In the genomic region with DNA sequence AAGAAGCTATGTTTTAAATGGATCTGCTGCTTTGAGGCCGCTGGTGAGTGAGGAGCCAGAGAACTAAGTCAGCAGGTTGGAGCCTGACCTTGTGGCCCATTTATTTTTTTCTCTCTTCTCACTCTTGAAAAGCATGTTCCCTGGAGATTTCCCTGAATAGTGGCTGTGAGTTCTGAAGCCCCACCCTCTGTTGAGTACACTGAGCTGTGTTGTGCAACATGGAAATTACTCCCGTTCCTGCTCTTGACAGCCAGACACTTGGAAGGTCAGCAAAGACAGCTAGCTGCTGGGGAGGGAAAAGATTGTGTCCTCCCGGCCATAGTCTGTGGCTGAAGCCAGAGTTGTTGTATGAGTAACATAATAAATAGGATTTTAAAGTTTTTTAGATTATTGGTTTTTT, we compare ENCODE assay signal across 9 mouse cellular contexts.
A peak's percentile ranks its signal among the peaks of the same experiment; 100 is the strongest.
DNase-seq lines count a peak whose midpoint lies in the region; ATAC-seq and TF ChIP-seq lines count a peak whose summit lies in the region.
"Had no signal": no experiment of that assay in that cellular context is flagged by ENCODE, and none has a peak within 500 bp of the region (broad histone marks: within the 10 kb centered on the region; RNA-seq: fewer than 3 reads in every experiment).

No protein-coding gene starts in this region.

- H3K27me3 ChIP-seq in heart, embryonic 14.5 days (ENCODE audit: control insufficient read depth, insufficient read depth, low read length), result no peaks in the 10 kb centered on the region
- H3K27me3 ChIP-seq in stomach, postnatal 0 days (ENCODE audit: control insufficient read depth, insufficient read depth, low read length), result no peaks in the 10 kb centered on the region
- H3K27me3 ChIP-seq in hindbrain, embryonic 12.5 days, result no peaks in the 10 kb centered on the region
- H3K27me3 ChIP-seq: neural tube, embryonic 13.5 days had no signal

- no peak overlapping the region for H3K4me2 ChIP-seq in heart, embryonic 14.5 days (ENCODE audit: low read length)
- H3K4me2 ChIP-seq in stomach, postnatal 0 days (replicated peaks; ENCODE audit: low read depth), result no peak overlapping the region
- H3K4me2 ChIP-seq in hindbrain, embryonic 12.5 days (replicated peaks), result no peak overlapping the region
- H3K4me2 ChIP-seq: neural tube, embryonic 13.5 days had no signal

- H3K27ac ChIP-seq in heart, embryonic 14.5 days (replicated peaks in 1 of 2; ENCODE audit: control insufficient read depth in 1 of 2, insufficient read depth in 1 of 2, low read depth in 2 of 2, low read length in 2 of 2), result peak overlapping the region; percentile 45 to 72
- no peak overlapping the region for H3K27ac ChIP-seq in stomach, postnatal 0 days (replicated peaks)
- no peak overlapping the region for H3K27ac ChIP-seq in hindbrain, embryonic 12.5 days
- H3K27ac ChIP-seq: neural tube, embryonic 13.5 days had no signal

- no peaks in the 10 kb centered on the region for H3K9me3 ChIP-seq in heart, embryonic 14.5 days (ENCODE audit: control insufficient read depth, low read length)
- no peaks in the 10 kb centered on the region for H3K9me3 ChIP-seq in stomach, postnatal 0 days (ENCODE audit: control insufficient read depth, low read length)
- no peaks in the 10 kb centered on the region for H3K9me3 ChIP-seq in hindbrain, embryonic 12.5 days (replicated peaks)
- H3K9me3 ChIP-seq: neural tube, embryonic 13.5 days had no signal

- peak; percentile 39 for DNase-seq in testis, postnatal 14 days (ENCODE audit: low spot score)
- no peak for DNase-seq in testis, postnatal 10 days (ENCODE audit: low spot score)
- DNase-seq in kidney, postnatal 4 days, result peak; percentile 38 to 53
- DNase-seq in stomach, postnatal 0 days (ENCODE audit: low spot score), result peak; percentile 49
- no peak for DNase-seq in layer of hippocampus, adult 9-10 months (ENCODE audit: low spot score)
- DNase-seq in thymus, postnatal 25 days, result no peak

- TF ChIP-seq EP300 in stomach, postnatal 0 days (optimal IDR thresholded peaks at IDR 0.05), result no peak

- ATAC-seq in heart, embryonic 14.5 days (ENCODE audit: insufficient number of reproducible peaks, insufficient read depth, low FRiP score, low read depth), result peak; percentile 84
- peak; percentile 87 for ATAC-seq in stomach, postnatal 0 days (ENCODE audit: low FRiP score, low TSS enrichment)
- ATAC-seq in hindbrain, embryonic 12.5 days (ENCODE audit: low FRiP score), result no peak

- no peak for TF ChIP-seq CTCF in stomach, postnatal 0 days (IDR thresholded peaks at IDR 0.05; ENCODE audit: low read depth)

- no peaks in the 10 kb centered on the region for H3K36me3 ChIP-seq in heart, embryonic 14.5 days (ENCODE audit: control insufficient read depth, insufficient read depth, low read length)
- H3K36me3 ChIP-seq in stomach, postnatal 0 days (ENCODE audit: control insufficient read depth, insufficient read depth, low read length), result no peaks in the 10 kb centered on the region
- H3K36me3 ChIP-seq in hindbrain, embryonic 12.5 days, result no peaks in the 10 kb centered on the region
- H3K36me3 ChIP-seq: neural tube, embryonic 13.5 days had no signal

- H3K4me3 ChIP-seq in heart, embryonic 14.5 days (ENCODE audit: control insufficient read depth in 1 of 2, insufficient read depth in 1 of 2, low read depth in 1 of 2, low read length in 2 of 2), result no peak overlapping the region
- H3K4me3 ChIP-seq in stomach, postnatal 0 days (ENCODE audit: low read depth, low read length), result no peak overlapping the region
- H3K4me3 ChIP-seq in hindbrain, embryonic 12.5 days, result no peak overlapping the region
- H3K4me3 ChIP-seq: neural tube, embryonic 13.5 days had no signal

- no peak overlapping the region for H3K9ac ChIP-seq in heart, embryonic 14.5 days (ENCODE audit: low read length)
- no peak overlapping the region for H3K9ac ChIP-seq in stomach, postnatal 0 days (ENCODE audit: low read length)
- H3K9ac ChIP-seq in hindbrain, embryonic 12.5 days, result no peak overlapping the region
- H3K9ac ChIP-seq: neural tube, embryonic 13.5 days had no signal

- H3K4me1 ChIP-seq in heart, embryonic 14.5 days (ENCODE audit: control insufficient read depth in 2 of 2, insufficient read depth in 2 of 2, low read length in 2 of 2), result peaks cover 26 to 47% of the 10 kb centered on the region in 2 experiments
- H3K4me1 ChIP-seq in stomach, postnatal 0 days (replicated peaks; ENCODE audit: control insufficient read depth, insufficient read depth), result no peaks in the 10 kb centered on the region
- no peaks in the 10 kb centered on the region for H3K4me1 ChIP-seq in hindbrain, embryonic 12.5 days

- 9% methylated on average over 3 of the region's 3 CpGs for WGBS in heart, embryonic 14.5 days
- WGBS in stomach, postnatal 0 days, result 26% methylated on average over 3 of the region's 3 CpGs
- 49% methylated on average over 3 of the region's 3 CpGs for WGBS in hindbrain, embryonic 12.5 days

Comparison
In these comparisons a context has a peak if more than half of its experiments do, and no peak if none do; other contexts are left out.
1. DNase-seq: peak in testis, postnatal 14 days (single experiment), kidney, postnatal 4 days (2 of 2) and stomach, postnatal 0 days (single experiment); none in testis, postnatal 10 days (single experiment), layer of hippocampus, adult 9-10 months (single experiment) and thymus, postnatal 25 days (single experiment).
2. H3K27ac ChIP-seq: peak in heart, embryonic 14.5 days (2 of 2); none in stomach, postnatal 0 days (single experiment) and hindbrain, embryonic 12.5 days (single experiment).